Mouse (Mus musculus) embryonic facial prominence, embryonic 12.5 days (tissue): Measurements from ENCODE around the gene Plpp4. TPM values are rescaled to one million over a fixed set of nuclear protein-coding genes. Genes with fewer than 3 reads are reported as not detected.

ENCODE experiments used
- ATAC-seq: fragments of 200-750 bp; cut with Nextera tagmentation; 2 replicates; pipeline ENCODE4 v1.8.0; 2017; ENCODE audit not compliant: insufficient number of reproducible peaks, insufficient read depth, low FRiP score, low TSS enrichment
- H3K27ac ChIP-seq: fragments of 300-500 bp; sonication (generic); 2 replicates; pipeline ENCODE4 v1.5.1; 2016; ENCODE audit warnings: mild to moderate bottlenecking
- H3K27me3 ChIP-seq: fragments of 300-500 bp; sonication (generic); 2 replicates; pipeline ENCODE4 v1.6.1; 2016; ENCODE audit warnings: mild to moderate bottlenecking, moderate library complexity
- H3K36me3 ChIP-seq: fragments of 300-500 bp; sonication (generic); 2 replicates; pipeline ENCODE4 v1.6.1; 2016; ENCODE audit warnings: mild to moderate bottlenecking
- H3K4me1 ChIP-seq: fragments of 300-500 bp; sonication (generic); 2 replicates; pipeline ENCODE4 v1.6.1; 2016
- H3K4me2 ChIP-seq: fragments of 300-500 bp; sonication (generic); replicated peaks from 2 replicates; pipeline ENCODE4 v1.6.1; 2016; ENCODE audit warnings: mild to moderate bottlenecking, moderate library complexity
- H3K4me3 ChIP-seq: fragments of 300-500 bp; sonication (generic); 2 replicates; pipeline ENCODE4 v1.5.1; 2016; ENCODE audit warnings: mild to moderate bottlenecking
- H3K9ac ChIP-seq: fragments of 300-500 bp; sonication (generic); 2 replicates; pipeline ENCODE4 v1.6.1; 2016; ENCODE audit warnings: mild to moderate bottlenecking, moderate library complexity
- H3K9me3 ChIP-seq: fragments of 300-500 bp; sonication (generic); 2 replicates; pipeline ENCODE4 v1.6.1; 2016; ENCODE audit warnings: mild to moderate bottlenecking, moderate library complexity
- WGBS: fragments of 180-500 bp; shearing (Covaris S2); methylation state at CpG from one replicate; pipeline ENCODE4 v1.1.7; 2016; 5-methylcytosine and 5-hydroxymethylcytosine counted together
- polyA plus RNA-seq: library from polyadenylated mRNA; unstranded; fragments of >200 nt; fragmentation: Nextera tagmentation; extraction: Ambion mirVana; gene quantifications from 2 replicates; pipeline ENCODE4 v1.2.1, GENCODE M21; 2016

Gene Plpp4
- polyA plus RNA-seq: 0.64 and 0.78 TPM in 2 replicates

DNA sequence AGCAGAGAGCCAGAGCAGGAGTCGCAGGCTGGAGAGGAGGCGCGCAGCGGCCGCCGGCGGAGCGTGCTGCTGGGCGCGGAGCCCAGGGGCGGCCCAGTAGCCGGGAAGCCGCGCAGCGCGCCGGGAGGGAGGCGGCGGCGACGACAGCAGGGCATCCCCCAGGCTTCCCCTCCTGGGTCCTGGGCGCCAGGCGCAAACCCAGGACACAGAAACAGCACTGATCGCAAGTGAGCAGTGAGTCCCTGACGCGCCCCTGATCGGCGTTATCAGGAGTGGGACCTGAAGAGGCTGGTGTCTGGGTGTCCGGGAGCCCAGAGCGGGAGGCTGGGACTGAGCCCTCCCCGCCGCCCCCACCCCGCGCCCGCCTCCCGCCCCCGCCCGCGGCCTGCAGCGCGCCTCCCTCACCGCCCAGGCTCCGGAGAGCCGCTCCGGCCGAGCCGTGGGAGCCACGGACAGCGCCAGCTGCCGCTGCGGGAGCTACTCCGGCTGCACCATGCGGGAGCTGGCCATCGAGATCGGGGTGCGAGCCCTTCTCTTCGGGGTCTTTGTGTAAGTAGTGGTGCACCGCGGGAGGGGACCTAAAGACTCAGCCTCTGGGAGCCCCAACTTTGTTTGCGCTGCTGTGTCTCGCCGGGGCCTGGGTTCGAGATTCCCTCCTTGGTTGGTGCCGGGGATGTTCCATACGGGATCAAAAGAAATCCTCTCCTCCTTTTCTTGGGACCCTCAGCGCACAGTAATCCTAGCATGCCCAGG, at the start of gene Plpp4:
Gene Plpp4 (plus strand): TSS at position 411 of the 753 bp plus-strand sequence.
- H3K4me2 ChIP-seq: peak within 1 kb of the TSS; percentile 89
- WGBS: under 1% methylated on average over 60 of the region's 66 CpGs
- H3K27me3 ChIP-seq: peaks cover 41% of the 10 kb centered on the region
- H3K27ac ChIP-seq: no peak within 1 kb of the TSS
- H3K36me3 ChIP-seq: no peaks in the 10 kb centered on the region
- H3K9ac ChIP-seq: peak within 1 kb of the TSS; percentile 28; the same call in 1 of the 2 replicates
- no peaks in the 10 kb centered on the region for H3K4me1 ChIP-seq
- H3K4me3 ChIP-seq: peak within 1 kb of the TSS; percentile 41
- no peaks in the 10 kb centered on the region for H3K9me3 ChIP-seq
- ATAC-seq: peak; percentile 77

DNA sequence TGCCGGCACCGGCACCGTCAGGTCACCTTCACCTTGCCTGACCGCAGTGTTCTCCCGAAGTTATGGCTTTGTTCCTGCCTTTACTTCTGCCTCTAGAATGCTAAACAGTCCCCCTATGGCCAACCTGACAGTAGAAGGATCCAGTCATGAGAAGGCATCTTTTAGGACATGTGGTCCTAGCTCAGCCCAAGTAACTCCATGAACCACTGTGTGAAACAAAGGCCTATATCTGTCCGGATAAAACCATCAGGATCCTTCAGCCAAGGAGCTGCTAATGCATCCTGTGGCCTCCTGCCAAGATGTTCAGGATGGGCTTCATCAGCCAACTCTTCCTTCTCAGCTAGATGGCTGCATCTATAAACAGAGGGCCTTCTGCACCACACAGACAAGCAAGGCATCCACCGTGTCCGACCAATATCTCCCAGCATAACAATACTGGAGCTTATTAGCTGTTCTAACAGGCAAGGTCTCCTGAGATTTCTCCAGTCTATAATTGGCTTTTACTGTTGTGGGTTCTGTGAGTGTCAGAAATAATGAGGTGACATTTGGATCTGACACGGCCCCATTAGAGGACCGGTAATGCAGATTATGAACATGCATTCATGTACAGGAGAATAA, 40.8 kb upstream of the Plpp4 start:
- no peak overlapping the region for H3K4me3 ChIP-seq
- no peak overlapping the region for H3K4me2 ChIP-seq
- no peaks in the 10 kb centered on the region for H3K36me3 ChIP-seq
- H3K9ac ChIP-seq: no peak overlapping the region
- WGBS: 93% methylated on average over 10 of the region's 10 CpGs
- no peaks in the 10 kb centered on the region for H3K9me3 ChIP-seq
- no peaks in the 10 kb centered on the region for H3K4me1 ChIP-seq
- ATAC-seq: no peak
- no peak overlapping the region for H3K27ac ChIP-seq
- H3K27me3 ChIP-seq: no peaks in the 10 kb centered on the region

DNA sequence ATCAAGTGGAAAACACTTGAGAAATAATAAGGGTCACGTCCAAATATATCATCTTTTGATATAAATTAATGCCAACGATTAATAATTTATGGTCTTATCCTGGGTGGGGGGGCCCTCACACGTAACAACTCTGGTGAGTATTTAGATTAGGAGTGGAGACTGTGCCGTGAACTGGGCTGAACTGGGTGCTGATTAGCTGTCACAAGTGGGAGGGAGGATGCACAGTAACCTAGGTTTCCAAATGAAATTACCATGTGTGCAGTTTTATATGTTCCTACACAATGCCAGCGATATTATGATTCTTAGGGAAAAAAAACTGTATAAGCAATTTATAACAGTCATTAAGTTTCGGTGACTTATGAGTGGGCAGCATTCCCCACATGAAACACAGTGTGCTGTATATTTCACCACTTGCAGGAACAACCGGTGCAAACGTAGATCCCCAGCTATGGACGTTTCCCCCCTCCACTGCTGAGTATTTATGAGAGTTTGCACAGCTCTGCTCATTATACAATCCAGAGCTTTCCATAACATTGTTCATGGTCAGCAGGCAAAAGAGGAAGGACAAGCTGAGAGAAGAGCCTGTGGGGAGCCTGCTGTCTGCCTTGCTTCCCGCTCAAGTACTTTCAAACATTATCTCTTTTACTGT, 40.2 kb upstream of the Plpp4 start:
- WGBS: 85% methylated on average over 10 of the region's 10 CpGs
- no peak for ATAC-seq
- H3K4me3 ChIP-seq: no peak overlapping the region
- H3K4me2 ChIP-seq: no peak overlapping the region
- no peaks in the 10 kb centered on the region for H3K36me3 ChIP-seq
- no peaks in the 10 kb centered on the region for H3K27me3 ChIP-seq
- no peak overlapping the region for H3K27ac ChIP-seq
- H3K4me1 ChIP-seq: no peaks in the 10 kb centered on the region
- H3K9ac ChIP-seq: no peak overlapping the region
- H3K9me3 ChIP-seq: no peaks in the 10 kb centered on the region

DNA sequence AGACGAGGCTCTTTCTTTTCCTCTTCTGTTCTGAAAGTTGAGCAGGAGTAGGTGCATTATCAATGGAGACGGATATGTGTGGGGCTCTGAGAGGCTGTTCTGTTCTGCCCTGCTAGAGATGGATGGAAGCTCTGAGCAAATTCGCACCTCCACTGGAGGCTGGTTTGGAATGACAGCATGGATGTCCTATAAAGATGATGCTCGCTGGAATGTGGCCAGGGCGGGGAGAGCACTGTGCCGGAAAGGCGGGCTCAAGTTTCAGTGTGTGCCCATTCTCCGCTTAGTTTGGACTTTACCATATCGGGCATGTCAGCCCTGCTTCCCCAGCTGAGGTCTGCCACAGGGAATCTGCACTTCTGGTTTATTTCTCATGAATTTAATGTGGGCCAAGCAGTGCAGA, 35.9 kb upstream of the Plpp4 start:
- Histone ChIP-seq H3K27me3 (no peaks in the 10 kb centered on the region), H3K4me2 (no peak overlapping the region), H3K4me3 (no peak overlapping the region), H3K9me3 (no peaks in the 10 kb centered on the region), H3K4me1 (no peaks in the 10 kb centered on the region), H3K36me3 (no peaks in the 10 kb centered on the region), H3K27ac (no peak overlapping the region), H3K9ac (no peak overlapping the region)
- 69% methylated on average over 9 of the region's 9 CpGs for WGBS
- no peak for ATAC-seq

DNA sequence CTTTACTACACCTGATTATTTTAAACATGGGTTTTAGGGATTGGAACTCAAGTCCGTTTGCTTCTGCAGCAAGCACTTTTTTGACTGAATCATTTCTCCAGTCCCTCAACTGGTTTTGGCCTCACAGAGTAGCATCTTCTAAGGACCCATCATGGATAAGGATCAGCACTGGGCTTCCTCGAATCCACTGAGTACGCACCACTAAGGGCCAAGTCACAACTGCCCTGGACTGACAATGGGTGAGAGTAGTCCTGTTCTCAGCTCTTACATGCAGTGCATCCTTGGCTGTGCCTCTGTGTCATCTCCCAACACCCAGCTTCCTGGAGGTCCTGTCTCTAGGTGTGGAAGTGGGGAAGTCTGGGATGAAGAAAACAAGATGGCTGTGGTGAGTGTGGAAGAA, 35.2 kb upstream of the Plpp4 start:
- Histone ChIP-seq H3K36me3 (no peaks in the 10 kb centered on the region), H3K4me1 (no peaks in the 10 kb centered on the region), H3K4me3 (no peak overlapping the region), H3K27me3 (no peaks in the 10 kb centered on the region), H3K9ac (no peak overlapping the region), H3K4me2 (no peak overlapping the region), H3K9me3 (no peaks in the 10 kb centered on the region), H3K27ac (no peak overlapping the region)
- ATAC-seq: no peak
- WGBS: 85% methylated on average over 3 of the region's 3 CpGs

DNA sequence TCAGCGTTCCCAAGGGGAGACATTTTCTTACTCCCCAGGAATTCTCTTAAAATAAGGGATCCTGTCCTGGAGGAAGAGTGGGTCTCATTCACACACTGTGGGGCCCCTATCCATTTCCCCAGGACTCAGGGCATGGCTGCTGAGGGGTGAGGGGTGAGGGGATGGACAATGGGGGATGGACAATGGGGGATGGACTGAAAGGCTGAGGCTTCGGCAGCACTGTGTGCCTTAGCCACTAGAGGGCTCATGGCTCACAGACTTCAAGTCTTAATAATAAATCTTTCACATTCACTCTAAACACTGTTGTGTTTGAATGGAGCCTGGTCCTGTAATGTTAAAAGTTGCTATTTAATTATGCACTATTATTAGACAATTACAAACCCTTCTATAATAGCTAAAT, 21.4 kb upstream of the Plpp4 start:
- ATAC-seq: no peak
- WGBS: 63% methylated on average over 2 of the region's 2 CpGs
- H3K27ac ChIP-seq: no peak overlapping the region
- H3K9ac ChIP-seq: no peak overlapping the region
- H3K4me2 ChIP-seq: no peak overlapping the region
- H3K36me3 ChIP-seq: no peaks in the 10 kb centered on the region
- no peaks in the 10 kb centered on the region for H3K9me3 ChIP-seq
- H3K4me3 ChIP-seq: no peak overlapping the region
- no peaks in the 10 kb centered on the region for H3K27me3 ChIP-seq
- H3K4me1 ChIP-seq: no peaks in the 10 kb centered on the region

DNA sequence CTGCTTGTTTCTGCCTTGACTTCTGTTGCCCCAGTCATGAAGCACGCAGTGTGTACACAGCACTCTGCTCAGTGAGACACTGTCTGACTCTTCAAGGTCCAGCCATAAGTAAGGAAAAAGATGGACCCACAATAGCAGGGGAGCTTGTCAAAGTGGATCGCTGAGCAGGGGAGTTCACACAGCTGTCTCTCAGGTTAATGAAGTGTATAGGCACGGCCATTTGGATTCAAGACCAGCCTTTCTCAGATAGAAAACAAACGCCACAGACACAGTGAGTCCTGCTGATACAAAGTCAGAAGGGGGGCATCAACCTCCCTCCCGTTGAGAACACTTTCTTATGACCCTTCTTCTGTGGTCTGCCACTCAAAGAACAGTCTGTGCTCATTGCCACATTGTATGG, 20.8 kb upstream of the Plpp4 start:
- Histone ChIP-seq H3K4me3 (no peak overlapping the region), H3K27me3 (no peaks in the 10 kb centered on the region), H3K9ac (no peak overlapping the region), H3K36me3 (no peaks in the 10 kb centered on the region), H3K4me1 (no peaks in the 10 kb centered on the region), H3K27ac (no peak overlapping the region), H3K9me3 (no peaks in the 10 kb centered on the region), H3K4me2 (no peak overlapping the region)
- no peak for ATAC-seq
- WGBS: 68% methylated on average over 5 of the region's 5 CpGs

DNA sequence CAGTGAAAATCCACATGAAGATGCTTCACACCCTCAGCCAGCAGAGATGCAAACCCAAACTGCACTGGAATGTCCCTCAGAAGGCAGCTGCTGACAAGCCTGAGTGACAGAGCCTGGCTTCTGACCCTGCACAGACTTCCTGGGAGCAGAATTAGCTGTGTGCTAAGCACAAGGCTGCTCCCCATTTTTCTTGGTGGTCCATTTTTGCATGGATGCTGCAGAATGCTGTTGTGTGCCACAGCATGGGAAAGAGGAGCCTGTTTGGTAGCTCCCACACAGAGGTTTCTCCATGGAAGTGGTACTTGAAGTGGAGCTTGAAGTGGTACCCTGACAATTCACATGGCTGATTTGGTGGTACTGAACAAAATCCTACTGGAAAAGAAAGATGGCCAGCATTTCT, 5.8 kb upstream of the Plpp4 start:
- Histone ChIP-seq H3K27ac (no peak overlapping the region), H3K9ac (no peak overlapping the region), H3K27me3 (peaks cover 14% of the 10 kb centered on the region), H3K4me1 (no peaks in the 10 kb centered on the region), H3K4me2 (no peak overlapping the region), H3K9me3 (no peaks in the 10 kb centered on the region), H3K4me3 (no peak overlapping the region), H3K36me3 (no peaks in the 10 kb centered on the region)
- ATAC-seq: no peak

DNA sequence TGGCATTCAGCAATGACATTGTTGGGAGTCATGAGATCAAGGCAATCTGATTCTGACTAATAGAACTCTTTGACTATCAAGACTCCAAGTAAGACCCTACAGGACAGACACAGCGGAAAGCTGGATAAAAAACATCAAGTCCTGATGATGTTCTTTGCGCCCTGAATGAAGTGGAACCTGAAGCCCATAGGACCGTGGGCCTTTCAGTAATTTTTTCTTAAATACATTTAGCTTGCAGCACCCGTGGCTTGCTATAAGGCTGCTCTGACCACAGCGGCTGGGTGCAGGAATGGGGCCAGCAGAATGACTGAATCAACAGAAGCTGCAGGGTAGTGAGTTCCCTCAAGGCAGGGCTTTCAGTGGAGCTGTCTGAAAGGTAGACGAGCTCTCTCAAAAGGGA, 3.4 kb upstream of the Plpp4 start:
- WGBS: 79% methylated on average over 6 of the region's 6 CpGs
- Histone ChIP-seq H3K36me3 (no peaks in the 10 kb centered on the region), H3K27me3 (peaks cover 37% of the 10 kb centered on the region), H3K9me3 (no peaks in the 10 kb centered on the region), H3K4me2 (no peak overlapping the region), H3K9ac (no peak overlapping the region), H3K4me3 (no peak overlapping the region), H3K4me1 (no peaks in the 10 kb centered on the region), H3K27ac (no peak overlapping the region)
- ATAC-seq: no peak

DNA sequence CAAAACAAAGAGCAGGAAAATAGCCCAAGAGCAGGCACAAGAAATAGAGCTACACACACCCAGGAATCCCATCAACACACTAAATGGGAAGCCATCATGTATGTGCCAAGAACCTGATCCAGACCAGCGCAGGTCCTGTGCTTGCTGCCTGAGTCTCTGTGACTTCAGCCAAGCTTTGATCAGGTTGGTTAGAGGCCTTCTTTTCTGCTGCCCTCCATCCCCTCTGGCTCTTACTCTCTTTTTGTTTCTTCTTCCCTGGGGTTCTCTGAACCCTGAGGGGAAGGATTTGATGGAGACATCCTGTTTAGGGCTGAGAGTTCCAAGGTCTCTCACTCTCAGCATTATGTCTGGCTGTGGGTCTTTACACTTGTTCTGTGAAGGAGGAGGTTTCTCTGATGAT, 2.7 kb upstream of the Plpp4 start:
- no peak for ATAC-seq
- Histone ChIP-seq H3K27me3 (peaks cover 38% of the 10 kb centered on the region), H3K9ac (no peak overlapping the region)

DNA sequence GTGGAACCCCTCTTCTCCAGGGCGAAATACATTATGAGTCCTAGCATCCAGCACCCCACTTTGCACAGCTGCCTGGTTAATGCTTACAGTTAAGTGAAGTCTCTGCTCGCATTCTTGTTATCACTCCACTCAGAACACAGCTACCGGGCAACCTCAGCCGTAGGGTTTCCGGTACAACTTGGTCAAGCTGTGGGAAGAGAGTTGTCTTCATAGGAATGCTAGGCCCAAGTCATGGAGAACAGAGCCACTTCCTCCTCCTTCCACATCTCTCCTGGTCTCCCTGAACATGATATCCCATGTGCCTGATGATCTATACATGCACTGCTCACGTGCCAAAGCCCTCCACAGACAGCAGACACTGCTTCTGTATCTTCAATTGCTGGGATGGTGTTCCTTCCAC, 1.4 kb upstream of the Plpp4 start:
- WGBS: 90% methylated on average over 6 of the region's 6 CpGs
- Histone ChIP-seq H3K36me3 (no peaks in the 10 kb centered on the region), H3K9me3 (no peaks in the 10 kb centered on the region), H3K27ac (no peak overlapping the region), H3K4me3 (no peak overlapping the region), H3K9ac (no peak overlapping the region), H3K4me1 (no peaks in the 10 kb centered on the region), H3K4me2 (no peak overlapping the region), H3K27me3 (peaks cover 41% of the 10 kb centered on the region)
- no peak for ATAC-seq

More for the DNA sequence above, 2.7 kb upstream of the Plpp4 start:
- no peak overlapping the region for H3K27ac ChIP-seq
- no peak overlapping the region for H3K4me2 ChIP-seq
- no peaks in the 10 kb centered on the region for H3K4me1 ChIP-seq
- no peak overlapping the region for H3K4me3 ChIP-seq
- no peaks in the 10 kb centered on the region for H3K36me3 ChIP-seq
- no peaks in the 10 kb centered on the region for H3K9me3 ChIP-seq
- 69% methylated on average over 1 of the region's 1 CpGs for WGBS
